Mouse (Mus musculus) hematopoietic stem cell, adult 5-6 weeks (primary cell): ENCODE data around the gene Tcn2. TPM values are rescaled to one million over a fixed set of nuclear protein-coding genes. Genes with fewer than 3 reads are reported as not detected.
"Not testable (repeated sequence)": the region's sequence is repeated elsewhere in the genome, so short reads cannot be mapped to it uniquely, and the experiment has no call there.

Experiments
- ATAC-seq, 2 experiments: fragments of 125-278 bp in 1 of 2; replicated peaks in 1 of 2; 2 replicates each; pipeline ENCODE4 v1.8.0; 2016 to 2017; ENCODE audit warnings: inconsistent platforms in 2 of 2, mild to moderate bottlenecking in 2 of 2, moderate number of reproducible peaks in 2 of 2, low read depth in 1 of 2, moderate TSS enrichment in 1 of 2; ENCODE audit not compliant: low FRiP score in 2 of 2, poor library complexity in 2 of 2, severe bottlenecking in 2 of 2, insufficient read depth in 1 of 2, low TSS enrichment in 1 of 2
- total RNA-seq: library from RNA; stranded (forward); fragments of 172-1452, 232-1000 nt; gene quantifications from 2 replicates; pipeline ENCODE4 v1.2.3, GENCODE M21; 2017

Tcn2 gene
- total RNA-seq, 1 experiment from 2014 or later = 15.0 TPM

- ATAC-seq = no peak
Observed at GRCm38 (mm10) chr11:3936318-3936717, 4.4 kb upstream of the Tcn2 start.

- no peak for ATAC-seq
Observed at GRCm38 (mm10) chr11:3935135-3935534, 3.2 kb upstream of the Tcn2 start.

GRCm38 (mm10) chr11:3933756-3934285 lies 1.9 kb upstream of the Tcn2 start:
- no peak for ATAC-seq

GRCm38 (mm10) chr11:3930931-3931330 lies 1.0 kb downstream of the Tcn2 start:
- no peak for ATAC-seq

GRCm38 (mm10) chr11:3930019-3930418 lies 1.9 kb downstream of the Tcn2 start:
- ATAC-seq = peak in 1 of 2 experiments; percentile 57; a peak in 2 of 4 replicates

GRCm38 (mm10) chr11:3925916-3926315 lies 6.0 kb downstream of the Tcn2 start:
- ATAC-seq = no peak

- no peak for ATAC-seq
Observed at GRCm38 (mm10) chr11:3922731-3923130, 9.2 kb downstream of the Tcn2 start.

GRCm38 (mm10) chr11:3922115-3922514 lies 9.8 kb downstream of the Tcn2 start:
- ATAC-seq = no peak

GRCm38 (mm10) chr11:3921281-3921850 lies 10.6 kb downstream of the Tcn2 start:
- ATAC-seq = peak; percentile 73 to 77; a peak in 3 of 4 replicates

- no peak for ATAC-seq
Observed at GRCm38 (mm10) chr11:3920476-3920875, 11.5 kb downstream of the Tcn2 start.

GRCm38 (mm10) chr11:3918738-3919137 lies 13.2 kb downstream of the Tcn2 start:
- ATAC-seq = no peak

GRCm38 (mm10) chr11:3914109-3914840 lies 17.7 kb downstream of the Tcn2 start, which contains the start of gene Slc35e4:
Gene Slc35e4, minus strand, starts transcription at chr11:3914664.
- peak; percentile 59 to 70 for ATAC-seq

GRCm38 (mm10) chr11:3913316-3914108 lies 18.4 kb downstream of the Tcn2 start:
- peak; percentile 58 to 78 for ATAC-seq

GRCm38 (mm10) chr11:3912875-3913271 lies 19.1 kb downstream of the Tcn2 start:
- ATAC-seq = no peak

GRCm38 (mm10) chr11:3912100-3912874 lies 19.7 kb downstream of the Tcn2 start:
- ATAC-seq = no peak

- not testable (repeated sequence) for ATAC-seq
Observed at GRCm38 (mm10) chr11:3911440-3911839, 20.5 kb downstream of the Tcn2 start.
